18 mouse cellular contexts compared by ENCODE assay signal in genomic region chr16:75586466-75586865, GRCm38 (mm10). TPM values are rescaled to one million over a fixed set of nuclear protein-coding genes. Genes with fewer than 3 reads are reported as not detected.
"Had no signal": no experiment of that assay in that cellular context is flagged by ENCODE, and none has a peak within 500 bp of the region (broad histone marks: within the 10 kb centered on the region; RNA-seq: fewer than 3 reads in every experiment).

No protein-coding gene starts in this region.

- ATAC-seq: hindbrain, postnatal 0 days; lung, postnatal 0 days had no signal

- H3K9ac ChIP-seq: liver, embryonic 15.5 days; midbrain, embryonic 12.5 days; neural tube, embryonic 15.5 days had no signal

- H3K27ac ChIP-seq: hindbrain, postnatal 0 days; left cerebral cortex, adult 2 months; limb, embryonic 10.5 days; liver, embryonic 15.5 days; midbrain, embryonic 12.5 days; neural tube, embryonic 15.5 days; stomach, postnatal 0 days had no signal

- DNase-seq: lung, adult 2 months; lung, postnatal 36 days; thymus, postnatal 25 days had no signal

- H3K36me3 ChIP-seq: limb, embryonic 10.5 days; liver, embryonic 15.5 days; midbrain, embryonic 12.5 days; neural tube, embryonic 15.5 days had no signal

- H3K4me2 ChIP-seq: liver, embryonic 11.5 days; liver, embryonic 15.5 days; midbrain, embryonic 12.5 days; neural tube, embryonic 15.5 days had no signal

- H3K9me3 ChIP-seq: limb, embryonic 10.5 days; liver, embryonic 15.5 days; midbrain, embryonic 12.5 days; neural tube, embryonic 15.5 days had no signal

- H3K4me3 ChIP-seq: left cerebral cortex, adult 2 months; limb, embryonic 10.5 days; liver, embryonic 15.5 days; midbrain, embryonic 12.5 days; myocyte; neural tube, embryonic 15.5 days had no signal

- H3K27me3 ChIP-seq: liver, embryonic 15.5 days; midbrain, embryonic 12.5 days; neural tube, embryonic 15.5 days had no signal

- H3K4me1 ChIP-seq: limb, embryonic 10.5 days; liver, embryonic 15.5 days; midbrain, embryonic 12.5 days; neural tube, embryonic 15.5 days had no signal

RNA-seq across cellular contexts. Expression of gene Lipi, which starts 0.6 kb away (rescaled TPM):
- total RNA-seq: hindbrain, postnatal 0 days; left cerebral cortex, adult 2 months; left cerebral cortex, postnatal 14 days; megakaryocyte, adult 5-6 weeks had no signal
- polyA plus RNA-seq: hindbrain, postnatal 0 days; intestine, embryonic 14.5 days; limb, embryonic 10.5 days; liver, embryonic 11.5 days; liver, embryonic 15.5 days; lung, adult 2 months; lung, postnatal 0 days; midbrain, embryonic 12.5 days; myocyte; neural tube, embryonic 11.5 days; stomach, postnatal 0 days; urinary bladder, adult 2 months had no signal
